Mouse (Mus musculus): ENCODE results near the gene C2cd4c.

GRCm38 (mm10) chr10:79612192-79613135 lies 1.4 kb downstream of the C2cd4c start:
- TF ChIP-seq TAL1 (IDR thresholded peaks at IDR 0.05; ENCODE audit: low read length): no peak
- TF ChIP-seq GATA1 (IDR thresholded peaks at IDR 0.05; ENCODE audit: low read length): no peak

Measured in erythroblast, embryonic 14.5 days (primary cell).